Mouse (Mus musculus) olfactory bulb, adult 2 months (tissue): ENCODE results near the gene Slc25a27.

Source experiments
- CTCF ChIP-seq: fragments of 200-500 bp; IDR thresholded peaks from 2 replicates; pipeline ENCODE4 v1.5.1; 2012; ENCODE audit warnings: low read depth, mild to moderate bottlenecking, low read length, moderate library complexity; ENCODE audit not compliant: insufficient read depth
- POLR2A ChIP-seq: fragments of 200-500 bp; IDR thresholded peaks from 2 replicates; pipeline ENCODE4 v1.6.1; 2012; ENCODE audit warnings: mild to moderate bottlenecking, low read depth, low read length, moderate library complexity; ENCODE audit not compliant: insufficient read depth

DNA sequence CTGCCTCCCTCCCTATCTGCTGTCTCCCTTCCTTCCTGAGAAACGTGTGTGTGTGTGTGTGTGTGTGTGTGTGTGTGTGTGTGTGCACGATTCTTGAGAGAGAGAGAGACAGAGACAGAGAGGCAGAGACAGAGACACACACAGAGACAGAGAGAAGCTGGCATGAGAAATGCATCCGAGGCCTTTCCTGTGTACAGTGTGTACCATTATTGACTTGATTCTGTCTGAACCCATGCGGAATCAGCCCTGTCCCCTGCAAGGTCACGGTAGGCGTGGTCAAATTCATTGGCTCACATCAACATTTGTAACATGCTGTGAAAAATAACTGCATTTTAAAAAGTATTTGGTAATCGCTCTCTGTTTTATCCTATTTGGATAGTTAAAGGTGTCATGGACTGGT lies 17.1 kb upstream of the Slc25a27 start:
- TF ChIP-seq CTCF (no peak), POLR2A (no peak)
